Mouse (Mus musculus) lung, adult 2 months (tissue): ENCODE data around the gene Cntnap1.

Source experiments
- CTCF ChIP-seq: fragments of 200-500 bp; IDR thresholded peaks from 2 replicates; pipeline ENCODE4 v1.5.1; 2011; ENCODE audit warnings: mild to moderate bottlenecking, low read length, control low read depth; ENCODE audit not compliant: insufficient read depth
- POLR2A ChIP-seq: fragments of 200-500 bp; IDR thresholded peaks from 2 replicates; pipeline ENCODE4 v1.6.1; 2011; ENCODE audit warnings: low read depth, mild to moderate bottlenecking, control low read depth, low read length, borderline replicate concordance; ENCODE audit errors: extremely low read depth

- TF ChIP-seq CTCF (no peak), POLR2A (no peak)
Measured at GRCm38 (mm10) chr11:101148751-101149150, 21.6 kb upstream of the Cntnap1 start.
